Mouse (Mus musculus): ENCODE data around the gene Rap1gap. TPM values are rescaled to one million over a fixed set of nuclear protein-coding genes. Genes with fewer than 3 reads are reported as not detected.

Rap1gap gene
- polyA plus RNA-seq, 1 experiment from 2014 or later, result 3.3 TPM

- H3K9ac ChIP-seq (ENCODE audit: low read depth, low read length), result no peak overlapping the region
- WGBS (ENCODE audit: insufficient replicate concordance), result 76% methylated on average over 7 of the region's 7 CpGs
- H3K4me1 ChIP-seq (ENCODE audit: control insufficient read depth, insufficient read depth, low read length), result no peaks in the 10 kb centered on the region; the same call in 1 of the 2 replicates
- H3K36me3 ChIP-seq (ENCODE audit: control insufficient read depth, insufficient read depth, low read length), result no peaks in the 10 kb centered on the region
- no peak for ATAC-seq (replicated peaks; ENCODE audit: insufficient number of reproducible peaks, low FRiP score, low TSS enrichment)
- H3K9me3 ChIP-seq (replicated peaks; ENCODE audit: control insufficient read depth, low read length), result no peaks in the 10 kb centered on the region
- no peaks in the 10 kb centered on the region; the same call in 1 of the 2 replicates for H3K27me3 ChIP-seq (ENCODE audit: control insufficient read depth, insufficient read depth, low read length)
- H3K4me2 ChIP-seq, result no peak overlapping the region
- no peak overlapping the region for H3K27ac ChIP-seq (ENCODE audit: low read depth, low read length)
- no peak overlapping the region for H3K4me3 ChIP-seq (ENCODE audit: low read depth, low read length)
These were observed 75.8 kb downstream of the Rap1gap start for GRCm38 (mm10) chr4:137740350-137740749.

GRCm38 (mm10) chr4:137743791-137744190 is 79.3 kb downstream of the Rap1gap start:
- no peak for ATAC-seq (replicated peaks; ENCODE audit: insufficient number of reproducible peaks, low FRiP score, low TSS enrichment)
- Histone ChIP-seq H3K4me1 (ENCODE audit: control insufficient read depth, insufficient read depth, low read length) (no peaks in the 10 kb centered on the region; the same call in 1 of the 2 replicates), H3K9ac (ENCODE audit: low read depth, low read length) (no peak overlapping the region), H3K4me3 (ENCODE audit: low read depth, low read length) (no peak overlapping the region), H3K27ac (ENCODE audit: low read depth, low read length) (no peak overlapping the region), H3K9me3 (replicated peaks; ENCODE audit: control insufficient read depth, low read length) (no peaks in the 10 kb centered on the region), H3K36me3 (ENCODE audit: control insufficient read depth, insufficient read depth, low read length) (no peaks in the 10 kb centered on the region), H3K4me2 (no peak overlapping the region), H3K27me3 (ENCODE audit: control insufficient read depth, insufficient read depth, low read length) (no peaks in the 10 kb centered on the region; the same call in 1 of the 2 replicates)
- 61% methylated on average over 7 of the region's 7 CpGs for WGBS (ENCODE audit: insufficient replicate concordance)

- H3K27ac ChIP-seq (ENCODE audit: low read depth, low read length), result no peak overlapping the region
- ATAC-seq (replicated peaks; ENCODE audit: insufficient number of reproducible peaks, low FRiP score, low TSS enrichment), result no peak
- H3K36me3 ChIP-seq (ENCODE audit: control insufficient read depth, insufficient read depth, low read length), result no peaks in the 10 kb centered on the region
- H3K4me1 ChIP-seq (ENCODE audit: control insufficient read depth, insufficient read depth, low read length), result no peaks in the 10 kb centered on the region
- no peaks in the 10 kb centered on the region; the same call in 1 of the 2 replicates for H3K27me3 ChIP-seq (ENCODE audit: control insufficient read depth, insufficient read depth, low read length)
- no peaks in the 10 kb centered on the region for H3K9me3 ChIP-seq (replicated peaks; ENCODE audit: control insufficient read depth, low read length)
- WGBS (ENCODE audit: insufficient replicate concordance), result 59% methylated on average over 13 of the region's 13 CpGs
- H3K4me2 ChIP-seq, result no peak overlapping the region
- H3K9ac ChIP-seq (ENCODE audit: low read depth, low read length), result no peak overlapping the region
- H3K4me3 ChIP-seq (ENCODE audit: low read depth, low read length), result no peak overlapping the region
These were observed 80.0 kb downstream of the Rap1gap start for GRCm38 (mm10) chr4:137744433-137744918.

- Histone ChIP-seq H3K27me3 (ENCODE audit: control insufficient read depth, insufficient read depth, low read length) (no peaks in the 10 kb centered on the region), H3K36me3 (ENCODE audit: control insufficient read depth, insufficient read depth, low read length) (no peaks in the 10 kb centered on the region), H3K4me3 (ENCODE audit: low read depth, low read length) (no peak overlapping the region), H3K9ac (ENCODE audit: low read depth, low read length) (no peak overlapping the region), H3K4me1 (ENCODE audit: control insufficient read depth, insufficient read depth, low read length) (peaks cover 6% of the 10 kb centered on the region; the same call in 1 of the 2 replicates), H3K27ac (ENCODE audit: low read depth, low read length) (no peak overlapping the region), H3K9me3 (replicated peaks; ENCODE audit: control insufficient read depth, low read length) (no peaks in the 10 kb centered on the region), H3K4me2 (no peak overlapping the region)
- WGBS (ENCODE audit: insufficient replicate concordance), result 87% methylated on average over 9 of the region's 9 CpGs
- no peak for ATAC-seq (replicated peaks; ENCODE audit: insufficient number of reproducible peaks, low FRiP score, low TSS enrichment)
These were observed 82.6 kb downstream of the Rap1gap start for GRCm38 (mm10) chr4:137747091-137747490.

GRCm38 (mm10) chr4:137747590-137747989 is 83.1 kb downstream of the Rap1gap start:
- no peaks in the 10 kb centered on the region for H3K9me3 ChIP-seq (replicated peaks; ENCODE audit: control insufficient read depth, low read length)
- H3K36me3 ChIP-seq (ENCODE audit: control insufficient read depth, insufficient read depth, low read length), result no peaks in the 10 kb centered on the region
- peaks cover 10% of the 10 kb centered on the region; the same call in 1 of the 2 replicates for H3K4me1 ChIP-seq (ENCODE audit: control insufficient read depth, insufficient read depth, low read length)
- H3K27ac ChIP-seq (ENCODE audit: low read depth, low read length), result no peak overlapping the region
- H3K27me3 ChIP-seq (ENCODE audit: control insufficient read depth, insufficient read depth, low read length), result no peaks in the 10 kb centered on the region
- no peak overlapping the region for H3K9ac ChIP-seq (ENCODE audit: low read depth, low read length)
- no peak overlapping the region for H3K4me3 ChIP-seq (ENCODE audit: low read depth, low read length)
- no peak for ATAC-seq (replicated peaks; ENCODE audit: insufficient number of reproducible peaks, low FRiP score, low TSS enrichment)
- H3K4me2 ChIP-seq, result no peak overlapping the region
- 65% methylated on average over 5 of the region's 5 CpGs for WGBS (ENCODE audit: insufficient replicate concordance)

GRCm38 (mm10) chr4:137748726-137749125 is 84.2 kb downstream of the Rap1gap start:
- WGBS (ENCODE audit: insufficient replicate concordance), result 63% methylated on average over 4 of the region's 4 CpGs
- Histone ChIP-seq H3K27me3 (ENCODE audit: control insufficient read depth, insufficient read depth, low read length) (no peaks in the 10 kb centered on the region), H3K9ac (ENCODE audit: low read depth, low read length) (no peak overlapping the region), H3K9me3 (replicated peaks; ENCODE audit: control insufficient read depth, low read length) (no peaks in the 10 kb centered on the region), H3K36me3 (ENCODE audit: control insufficient read depth, insufficient read depth, low read length) (no peaks in the 10 kb centered on the region), H3K4me3 (ENCODE audit: low read depth, low read length) (no peak overlapping the region), H3K4me2 (no peak overlapping the region), H3K4me1 (ENCODE audit: control insufficient read depth, insufficient read depth, low read length) (peaks cover 10% of the 10 kb centered on the region; the same call in 1 of the 2 replicates), H3K27ac (ENCODE audit: low read depth, low read length) (no peak overlapping the region)
- no peak for ATAC-seq (replicated peaks; ENCODE audit: insufficient number of reproducible peaks, low FRiP score, low TSS enrichment)

- Histone ChIP-seq H3K4me3 (ENCODE audit: low read depth, low read length) (no peak overlapping the region), H3K27ac (ENCODE audit: low read depth, low read length) (no peak overlapping the region), H3K4me2 (no peak overlapping the region), H3K4me1 (ENCODE audit: control insufficient read depth, insufficient read depth, low read length) (peaks cover 10% of the 10 kb centered on the region; the same call in 1 of the 2 replicates), H3K9me3 (replicated peaks; ENCODE audit: control insufficient read depth, low read length) (no peaks in the 10 kb centered on the region), H3K27me3 (ENCODE audit: control insufficient read depth, insufficient read depth, low read length) (no peaks in the 10 kb centered on the region), H3K36me3 (ENCODE audit: control insufficient read depth, insufficient read depth, low read length) (no peaks in the 10 kb centered on the region), H3K9ac (ENCODE audit: low read depth, low read length) (no peak overlapping the region)
- 72% methylated on average over 9 of the region's 9 CpGs for WGBS (ENCODE audit: insufficient replicate concordance)
- no peak for ATAC-seq (replicated peaks; ENCODE audit: insufficient number of reproducible peaks, low FRiP score, low TSS enrichment)
These were observed 85.2 kb downstream of the Rap1gap start for GRCm38 (mm10) chr4:137749680-137750079.

GRCm38 (mm10) chr4:137750121-137750520 is 85.6 kb downstream of the Rap1gap start:
- Histone ChIP-seq H3K9me3 (replicated peaks; ENCODE audit: control insufficient read depth, low read length) (no peaks in the 10 kb centered on the region), H3K27me3 (ENCODE audit: control insufficient read depth, insufficient read depth, low read length) (no peaks in the 10 kb centered on the region), H3K9ac (ENCODE audit: low read depth, low read length) (no peak overlapping the region), H3K27ac (ENCODE audit: low read depth, low read length) (no peak overlapping the region), H3K4me1 (ENCODE audit: control insufficient read depth, insufficient read depth, low read length) (peaks cover 10% of the 10 kb centered on the region; the same call in 1 of the 2 replicates), H3K4me3 (ENCODE audit: low read depth, low read length) (no peak overlapping the region), H3K36me3 (ENCODE audit: control insufficient read depth, insufficient read depth, low read length) (no peaks in the 10 kb centered on the region), H3K4me2 (no peak overlapping the region)
- 53% methylated on average over 9 of the region's 9 CpGs for WGBS (ENCODE audit: insufficient replicate concordance)
- no peak for ATAC-seq (replicated peaks; ENCODE audit: insufficient number of reproducible peaks, low FRiP score, low TSS enrichment)

- Histone ChIP-seq H3K4me2 (peak overlapping the region; percentile 27; the same call in 1 of the 2 replicates), H3K36me3 (ENCODE audit: control insufficient read depth, insufficient read depth, low read length) (no peaks in the 10 kb centered on the region), H3K9ac (ENCODE audit: low read depth, low read length) (no peak overlapping the region), H3K27me3 (ENCODE audit: control insufficient read depth, insufficient read depth, low read length) (no peaks in the 10 kb centered on the region), H3K4me1 (ENCODE audit: control insufficient read depth, insufficient read depth, low read length) (peaks cover 10% of the 10 kb centered on the region; the same call in 1 of the 2 replicates), H3K4me3 (ENCODE audit: low read depth, low read length) (no peak overlapping the region), H3K27ac (ENCODE audit: low read depth, low read length) (peak overlapping the region; percentile 77), H3K9me3 (replicated peaks; ENCODE audit: control insufficient read depth, low read length) (no peaks in the 10 kb centered on the region)
- WGBS (ENCODE audit: insufficient replicate concordance), result 39% methylated on average over 8 of the region's 8 CpGs
- ATAC-seq (replicated peaks; ENCODE audit: insufficient number of reproducible peaks, low FRiP score, low TSS enrichment), result peak; percentile 91
These were observed 86.8 kb downstream of the Rap1gap start for GRCm38 (mm10) chr4:137751310-137751709.
